Mouse (Mus musculus): ENCODE results near the gene Spag16. TPM values are rescaled to one million over a fixed set of nuclear protein-coding genes. Genes with fewer than 3 reads are reported as not detected.

The Spag16 gene
- total and polyA plus RNA-seq, 3 experiments: not detected

DNA sequence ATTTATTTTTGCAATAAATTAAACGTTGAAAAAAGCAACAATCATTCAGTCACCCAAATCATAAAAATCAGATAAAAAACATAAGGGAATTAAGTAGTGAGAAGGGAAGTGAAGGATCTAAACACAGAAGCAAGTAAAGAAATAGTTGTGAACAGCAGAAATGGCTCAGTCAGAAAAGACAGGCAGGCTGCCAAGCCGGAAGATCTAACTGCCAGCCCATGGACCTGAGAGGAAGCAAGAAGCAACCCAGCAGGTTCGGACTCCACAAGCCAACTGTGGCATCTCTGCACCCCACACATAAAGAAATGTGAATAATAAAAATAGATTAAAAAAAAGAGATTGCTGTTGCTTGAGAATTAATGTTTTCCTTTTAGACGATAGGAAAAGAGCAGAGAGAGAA lies 545.0 kb downstream of the Spag16 start:
- dilution Hi-C loops (cut with MboI; ENCODE audit: extremely low pct_ligation_motif_present, extremely low pct_unique_long_range_greater_than_20kb, low sequenced_read_pairs): no loop called here
- no peak overlapping the region for H3K4me3 ChIP-seq (replicated peaks in 1 of 3; ENCODE audit: low read depth in 2 of 3, low read length in 2 of 3, poor library complexity in 1 of 3)
- no peak overlapping the region for H3K9ac ChIP-seq (ENCODE audit: insufficient read depth, low read depth)
- no peak for DNase-seq (ENCODE audit: extremely low read depth)
- no peaks in the 10 kb centered on the region for H3K4me1 ChIP-seq (ENCODE audit: control insufficient read depth in 1 of 2, insufficient read depth in 2 of 2)
- H3K9me3 ChIP-seq (replicated peaks; ENCODE audit: low read length): no peaks in the 10 kb centered on the region
- no peak overlapping the region for H3K4me2 ChIP-seq (ENCODE audit: insufficient read depth, low read depth, poor library complexity, severe bottlenecking)
- H3K27ac ChIP-seq (ENCODE audit: insufficient read depth, low read depth): no peak overlapping the region
- no peaks in the 10 kb centered on the region for H3K36me3 ChIP-seq (replicated peaks in 1 of 2; ENCODE audit: control insufficient read depth in 1 of 2, insufficient read depth in 1 of 2, low read length in 1 of 2)
- H3K79me2 ChIP-seq (replicated peaks; ENCODE audit: control insufficient read depth, extremely low read depth, insufficient read depth, poor library complexity, severe bottlenecking): no peaks in the 10 kb centered on the region
- H3K27me3 ChIP-seq (replicated peaks): no peaks in the 10 kb centered on the region
- in situ Hi-C loops (cut with MboI; ENCODE audit: low pct_ligation_motif_present, low pct_unique_long_range_greater_than_20kb, low sequenced_read_pairs): no loop called here
- TF ChIP-seq CTCF (conservative IDR thresholded peaks at IDR 0.05 in 1 of 2, IDR thresholded peaks at IDR 0.05 in 1 of 2; ENCODE audit: low read depth in 2 of 2, low read length in 2 of 2) (no peak), PAX5 (IDR thresholded peaks at IDR 0.05; ENCODE audit: low read length) (no peak), POLR2AphosphoS2 (IDR thresholded peaks at IDR 0.05; ENCODE audit: low read depth, low read length) (no peak), RCOR1 (conservative IDR thresholded peaks at IDR 0.05; ENCODE audit: low read depth, low read length) (no peak)

DNA sequence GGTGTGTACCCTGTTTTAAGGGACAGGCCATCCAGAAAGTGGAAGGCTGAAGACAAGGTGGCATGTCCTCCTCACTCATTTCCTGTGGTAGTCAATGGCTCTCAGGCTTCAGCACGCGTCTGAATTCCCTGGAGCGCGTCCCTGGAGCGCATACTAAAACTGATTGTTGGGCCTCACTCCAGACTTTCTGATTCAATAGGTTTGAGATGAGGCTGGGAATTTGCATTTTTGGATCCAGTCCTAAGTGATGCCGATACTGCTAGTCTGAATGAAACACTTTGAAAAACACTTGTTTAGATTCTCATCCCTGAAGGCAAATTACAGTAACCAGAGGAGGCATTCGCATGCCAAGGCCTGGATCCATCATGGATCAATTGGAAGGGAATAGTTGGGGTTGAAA lies 553.3 kb downstream of the Spag16 start:
- Histone ChIP-seq H3K27me3 (replicated peaks) (no peaks in the 10 kb centered on the region), H3K9me3 (replicated peaks; ENCODE audit: low read length) (no peaks in the 10 kb centered on the region), H3K79me2 (replicated peaks; ENCODE audit: control insufficient read depth, extremely low read depth, insufficient read depth, poor library complexity, severe bottlenecking) (no peaks in the 10 kb centered on the region), H3K4me1 (ENCODE audit: control insufficient read depth in 1 of 2, insufficient read depth in 2 of 2) (no peaks in the 10 kb centered on the region), H3K27ac (ENCODE audit: insufficient read depth, low read depth) (no peak overlapping the region), H3K4me2 (ENCODE audit: insufficient read depth, low read depth, poor library complexity, severe bottlenecking) (no peak overlapping the region), H3K4me3 (replicated peaks in 1 of 3; ENCODE audit: low read depth in 2 of 3, low read length in 2 of 3, poor library complexity in 1 of 3) (no peak overlapping the region), H3K36me3 (replicated peaks in 1 of 2; ENCODE audit: control insufficient read depth in 1 of 2, insufficient read depth in 1 of 2, low read length in 1 of 2) (no peaks in the 10 kb centered on the region), H3K9ac (ENCODE audit: insufficient read depth, low read depth) (no peak overlapping the region)
- in situ Hi-C loops (cut with MboI; ENCODE audit: low pct_ligation_motif_present, low pct_unique_long_range_greater_than_20kb, low sequenced_read_pairs): no loop called here
- no peak for DNase-seq (ENCODE audit: extremely low read depth)
- TF ChIP-seq ZC3H11A (IDR thresholded peaks at IDR 0.05; ENCODE audit: low read depth, low read length) (no peak), KAT2A (IDR thresholded peaks at IDR 0.05; ENCODE audit: insufficient replicate concordance, low read length) (no peak), BHLHE40 (IDR thresholded peaks at IDR 0.05; ENCODE audit: low read depth, low read length) (no peak), MYC (IDR thresholded peaks at IDR 0.05; ENCODE audit: low read depth, low read length) (no peak), MAFK (IDR thresholded peaks at IDR 0.05; ENCODE audit: insufficient replicate concordance, low read length) (no peak), ETS1 (conservative IDR thresholded peaks at IDR 0.05; ENCODE audit: low read depth, low read length) (no peak), MEF2A (IDR thresholded peaks at IDR 0.05; ENCODE audit: borderline replicate concordance, low read depth, low read length) (no peak), UBTF (IDR thresholded peaks at IDR 0.05; ENCODE audit: low read depth, low read length) (no peak), POLR2AphosphoS2 (IDR thresholded peaks at IDR 0.05; ENCODE audit: low read depth, low read length) (no peak), GABPA (IDR thresholded peaks at IDR 0.05; ENCODE audit: insufficient replicate concordance, low read depth, low read length) (no peak), SIN3A (IDR thresholded peaks at IDR 0.05; ENCODE audit: low read length) (no peak), PAX5 (IDR thresholded peaks at IDR 0.05; ENCODE audit: low read length) (no peak), ZNF384 (IDR thresholded peaks at IDR 0.05; ENCODE audit: low read depth, low read length) (no peak), TCF12 (IDR thresholded peaks at IDR 0.05; ENCODE audit: low read depth, low read length) (no peak), E2F4 (IDR thresholded peaks at IDR 0.05; ENCODE audit: insufficient replicate concordance, low read depth, low read length) (no peak)
- dilution Hi-C loops (cut with MboI; ENCODE audit: extremely low pct_ligation_motif_present, extremely low pct_unique_long_range_greater_than_20kb, low sequenced_read_pairs): no loop called here

All from CH12.LX (cell line).